Mouse (Mus musculus) C2C12 (cell line): ENCODE results near the gene Rpl18a. TPM values are rescaled to one million over a fixed set of nuclear protein-coding genes. Genes with fewer than 3 reads are reported as not detected.

Experiments
- H3K27me3 ChIP-seq: one replicate; pipeline ENCODE4 v1.6.1; 2011; ENCODE audit not compliant: control insufficient read depth, insufficient read depth, insufficient read length
- H3K36me3 ChIP-seq: one replicate; pipeline ENCODE4 v1.6.1; 2011; ENCODE audit not compliant: control insufficient read depth, insufficient read depth
- H3K4me3 ChIP-seq: one replicate; pipeline ENCODE4 v1.5.1; 2011; ENCODE audit warnings: mild to moderate bottlenecking, control low read depth; ENCODE audit not compliant: poor library complexity, insufficient read depth, severe bottlenecking
- H3K79me2 ChIP-seq: one replicate; pipeline ENCODE4 v1.6.1; 2011; ENCODE audit not compliant: control insufficient read depth, insufficient read depth
- H3K79me3 ChIP-seq: one replicate; pipeline ENCODE4 v1.6.1; 2011; ENCODE audit warnings: low read depth, control low read depth
- H3ac ChIP-seq: one replicate; pipeline ENCODE3; 2011; ENCODE audit warnings: low read depth; ENCODE audit not compliant: control insufficient read depth, insufficient read length
- CEBPB ChIP-seq: IDR thresholded peaks from one replicate; pipeline ENCODE4 v1.6.1; 2011; ENCODE audit warnings: low read depth, mild to moderate bottlenecking, control low read depth, moderate library complexity
- CTCF ChIP-seq: IDR thresholded peaks from one replicate; pipeline ENCODE4 v1.5.1; 2011; ENCODE audit not compliant: control insufficient read depth, insufficient read depth, insufficient read length
- FOSL1 ChIP-seq: IDR thresholded peaks from one replicate; pipeline ENCODE4 v1.8.0; 2011; ENCODE audit warnings: mild to moderate bottlenecking, low read length; ENCODE audit not compliant: poor library complexity, insufficient read depth, severe bottlenecking
- MAX ChIP-seq: IDR thresholded peaks from one replicate; pipeline ENCODE4 v1.6.1; 2011; ENCODE audit warnings: mild to moderate bottlenecking, control low read depth
- MYOD1 ChIP-seq: IDR thresholded peaks from one replicate; pipeline ENCODE4 v1.6.1; 2011; ENCODE audit warnings: low read depth; ENCODE audit not compliant: control insufficient read depth, insufficient read length
- MYOG ChIP-seq: IDR thresholded peaks from one replicate; pipeline ENCODE4 v1.6.1; 2011; ENCODE audit not compliant: control insufficient read depth, insufficient read length; ENCODE audit errors: extremely low read depth
- USF1 ChIP-seq: IDR thresholded peaks from one replicate; pipeline ENCODE4 v1.6.1; 2011; ENCODE audit warnings: low read depth, mild to moderate bottlenecking, control low read depth, moderate library complexity
- polyA plus RNA-seq: library from polyadenylated mRNA; unstranded; fragments of >200 nt; fragmentation: generic; extraction: Trizol; gene quantifications from one replicate; pipeline ENCODE4 v1.2.1, GENCODE M21; 2012; ENCODE audit warnings: missing spikeins

Rpl18a gene
- polyA plus RNA-seq, 1 experiment: 4,918 TPM

GRCm38 (mm10) chr8:70920049-70920922, 23.1 kb upstream of the Rpl18a start:
- Histone ChIP-seq H3K27me3 (no peaks in the 10 kb centered on the region), H3K79me2 (peaks cover 10% of the 10 kb centered on the region), H3ac (no peak overlapping the region), H3K36me3 (peaks cover 25% of the 10 kb centered on the region), H3K79me3 (no peaks in the 10 kb centered on the region), H3K4me3 (no peak overlapping the region)
- TF ChIP-seq CTCF: no peak
- no peak for TF ChIP-seq MYOD1
- TF ChIP-seq MAX: no peak
- no peak for TF ChIP-seq MYOG
- no peak for TF ChIP-seq CEBPB
- TF ChIP-seq FOSL1: no peak
- no peak for TF ChIP-seq USF1

DNA sequence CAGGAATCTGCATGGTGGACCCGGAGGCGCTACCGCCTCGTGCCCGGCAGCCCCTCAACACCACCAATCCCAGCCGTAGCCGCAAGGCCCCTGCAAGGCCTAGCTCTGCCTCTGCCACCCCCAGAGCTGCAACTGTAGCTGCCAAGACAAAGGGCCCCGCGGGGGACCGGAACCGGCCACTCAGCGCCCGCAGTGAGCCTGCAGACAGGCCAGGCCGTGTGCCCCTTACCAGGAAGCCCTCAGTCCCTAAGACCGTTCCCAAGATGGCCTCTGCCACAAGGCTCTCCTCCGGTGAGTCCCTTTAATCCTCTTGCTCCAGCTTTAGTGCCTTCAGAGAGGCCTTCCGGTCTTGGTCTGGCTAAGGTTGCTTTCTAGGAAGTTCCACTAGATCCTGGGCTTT, 17.5 kb upstream of the Rpl18a start:
- Histone ChIP-seq H3ac (no peak overlapping the region), H3K79me2 (peaks cover 56% of the 10 kb centered on the region), H3K79me3 (peaks cover 20% of the 10 kb centered on the region), H3K27me3 (no peaks in the 10 kb centered on the region), H3K36me3 (peaks cover 56% of the 10 kb centered on the region), H3K4me3 (no peak overlapping the region)
- TF ChIP-seq MAX: no peak
- TF ChIP-seq MYOD1: no peak
- no peak for TF ChIP-seq CEBPB
- no peak for TF ChIP-seq MYOG
- TF ChIP-seq USF1: no peak
- no peak for TF ChIP-seq FOSL1
- no peak for TF ChIP-seq CTCF

DNA sequence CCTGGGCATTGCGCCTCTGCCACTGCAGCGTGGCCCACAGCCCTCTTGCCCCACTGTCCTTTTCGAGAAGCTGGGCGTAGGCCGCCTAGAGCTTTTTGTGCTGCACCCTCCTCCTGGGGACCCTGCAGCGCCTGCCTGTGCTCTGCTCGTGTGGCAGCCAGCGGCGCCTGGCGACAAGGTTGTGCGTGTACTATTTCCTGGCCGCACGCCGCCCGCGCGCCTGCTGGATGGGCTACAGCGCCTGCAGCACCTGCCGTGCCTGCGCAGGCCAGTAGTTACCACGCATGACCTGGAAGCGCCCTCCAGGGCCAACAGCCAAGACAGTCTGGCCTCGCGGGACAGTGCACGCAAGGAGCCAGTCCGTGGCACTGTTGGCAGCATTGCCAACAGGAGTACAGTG, 16.3 kb upstream of the Rpl18a start:
- H3K79me3 ChIP-seq: peaks cover 32% of the 10 kb centered on the region
- H3K4me3 ChIP-seq: no peak overlapping the region
- H3K27me3 ChIP-seq: no peaks in the 10 kb centered on the region
- peaks cover 67% of the 10 kb centered on the region for H3K79me2 ChIP-seq
- TF ChIP-seq FOSL1: no peak
- TF ChIP-seq MAX: no peak
- TF ChIP-seq CEBPB: no peak
- no peak for TF ChIP-seq MYOG
- no peak for TF ChIP-seq MYOD1
- TF ChIP-seq CTCF: no peak
- H3ac ChIP-seq: no peak overlapping the region
- H3K36me3 ChIP-seq: peaks cover 55% of the 10 kb centered on the region

GRCm38 (mm10) chr8:70912955-70913354, 15.7 kb upstream of the Rpl18a start:
- no peak overlapping the region for H3ac ChIP-seq
- H3K27me3 ChIP-seq: no peaks in the 10 kb centered on the region
- peaks cover 73% of the 10 kb centered on the region for H3K79me2 ChIP-seq
- H3K36me3 ChIP-seq: peaks cover 53% of the 10 kb centered on the region
- no peak overlapping the region for H3K4me3 ChIP-seq
- H3K79me3 ChIP-seq: peaks cover 37% of the 10 kb centered on the region
- TF ChIP-seq USF1 (no peak), MYOD1 (no peak), CTCF (no peak), FOSL1 (no peak)

- peaks cover 87% of the 10 kb centered on the region for H3K79me2 ChIP-seq
- H3K79me3 ChIP-seq: peaks cover 50% of the 10 kb centered on the region
- no peaks in the 10 kb centered on the region for H3K27me3 ChIP-seq
- H3K36me3 ChIP-seq: peaks cover 41% of the 10 kb centered on the region
- no peak for TF ChIP-seq MYOG
- TF ChIP-seq CEBPB: no peak
- no peak for TF ChIP-seq FOSL1
- TF ChIP-seq MYOD1: no peak
- TF ChIP-seq CTCF: no peak
- no peak for TF ChIP-seq MAX
- TF ChIP-seq USF1: no peak
- H3ac ChIP-seq: no peak overlapping the region
- no peak overlapping the region for H3K4me3 ChIP-seq
Measured at GRCm38 (mm10) chr8:70911596-70911995, 14.4 kb upstream of the Rpl18a start.
